Mouse (Mus musculus) megakaryocyte-erythroid progenitor cell, adult 5-6 weeks (primary cell): ENCODE data around the gene Lypd6. TPM values are rescaled to one million over a fixed set of nuclear protein-coding genes. Genes with fewer than 3 reads are reported as not detected.

Source experiments
- ATAC-seq: replicated peaks from 2 replicates; pipeline ENCODE4 v1.8.0; 2016; ENCODE audit warnings: mild to moderate bottlenecking, inconsistent platforms; ENCODE audit not compliant: severe bottlenecking, poor library complexity, low FRiP score, low TSS enrichment
- total RNA-seq, 2 experiments: library from RNA; stranded (forward) in 1 of 2; stranded (reverse) in 1 of 2; fragments of 200-1000, 215-1000 nt in 1 of 2; fragments of >200 nt in 1 of 2; fragmentation: Nextera tagmentation in 1 of 2; gene quantifications; 2 replicates each; pipeline ENCODE4 v1.2.3; 2014 to 2017

The Lypd6 gene
- total RNA-seq, 2 experiments from 2014 or later: not detected

GRCm38 (mm10) chr2:50105590-50105989 is 39.4 kb downstream of the Lypd6 start:
- no peak for ATAC-seq

- no peak for ATAC-seq
Observed at GRCm38 (mm10) chr2:50105992-50106391, 39.8 kb downstream of the Lypd6 start.

DNA sequence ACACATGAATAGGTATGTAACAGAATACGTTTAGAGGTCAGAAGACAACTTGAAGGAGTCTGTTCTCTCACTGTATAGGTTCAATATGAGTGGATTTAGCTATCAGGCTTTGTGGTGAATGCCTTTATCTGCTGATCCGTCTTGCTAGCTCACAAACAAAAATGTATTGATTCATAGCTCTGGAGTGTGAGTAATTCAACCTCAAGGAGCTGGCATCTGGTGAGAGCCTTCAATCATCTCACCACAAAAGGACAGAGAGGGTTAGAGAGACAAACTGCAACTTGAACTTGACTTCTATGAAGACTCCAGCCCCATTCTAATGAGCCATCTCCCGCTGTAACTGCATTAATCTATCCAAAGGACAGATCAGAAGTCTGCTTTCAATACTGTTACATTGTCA is 40.6 kb downstream of the Lypd6 start:
- ATAC-seq: no peak

- no peak for ATAC-seq
Observed at GRCm38 (mm10) chr2:50110167-50110566, 43.9 kb downstream of the Lypd6 start.

DNA sequence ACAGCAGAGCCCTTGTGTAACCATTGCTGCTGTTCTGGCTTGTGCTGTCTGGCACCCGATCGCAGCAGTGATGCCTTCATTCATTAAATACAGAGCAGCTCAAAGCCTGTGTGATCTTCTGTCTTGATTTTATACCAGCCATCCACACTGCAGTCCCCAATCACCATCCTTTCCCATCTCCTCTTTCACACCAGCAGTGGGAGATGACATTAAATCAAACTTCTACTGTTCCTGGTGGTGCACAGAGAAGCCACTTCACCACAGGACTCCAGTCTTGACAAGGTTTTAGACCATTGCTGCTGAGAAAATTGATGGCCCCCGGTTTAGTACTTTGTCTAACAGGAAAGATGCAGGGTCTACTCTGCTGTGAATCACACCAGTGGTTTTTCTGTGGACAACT is 44.9 kb downstream of the Lypd6 start:
- no peak for ATAC-seq

- ATAC-seq: 0 out of 2 replicates have a peak, but pooled peaks have one; percentile 59
Observed at GRCm38 (mm10) chr2:50111609-50112008, 45.4 kb downstream of the Lypd6 start.

DNA sequence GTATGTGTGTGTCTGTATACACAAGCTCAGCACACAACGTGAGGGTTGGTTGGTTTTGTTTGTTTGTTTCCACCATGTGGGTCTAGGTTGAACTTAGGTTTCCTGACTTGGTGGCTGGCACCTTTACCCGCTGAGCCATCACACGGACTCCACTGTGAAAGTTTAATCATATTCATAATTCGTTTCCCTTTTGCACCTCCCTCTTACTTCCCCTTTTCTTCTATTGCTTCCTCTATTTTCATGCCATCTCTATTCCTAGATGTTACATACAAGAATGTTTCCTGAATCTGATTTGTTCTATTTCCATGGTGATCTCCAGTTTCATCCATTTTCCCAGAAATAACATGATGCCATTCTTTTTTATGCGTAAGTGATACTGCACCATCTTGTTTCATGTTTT is 46.2 kb downstream of the Lypd6 start:
- ATAC-seq: no peak

DNA sequence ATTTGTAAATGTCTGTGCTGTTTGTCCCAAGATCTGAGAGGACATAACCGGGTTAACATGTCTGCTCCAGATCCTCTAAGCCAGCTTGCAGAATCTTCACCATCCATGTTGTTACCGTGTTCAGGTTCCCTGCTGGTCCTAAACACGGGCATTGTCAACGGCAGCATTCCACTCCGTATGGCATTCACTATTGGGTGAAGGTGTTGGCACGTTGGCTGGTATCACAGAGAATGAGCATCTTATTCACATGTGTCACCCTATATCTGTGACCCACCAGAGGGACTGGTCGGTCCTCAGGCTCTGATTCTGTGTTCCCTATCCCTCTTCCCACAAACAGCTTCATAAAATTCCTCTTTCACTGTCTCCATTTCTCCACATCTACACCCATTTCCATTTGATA is 52.9 kb downstream of the Lypd6 start:
- ATAC-seq: no peak

DNA sequence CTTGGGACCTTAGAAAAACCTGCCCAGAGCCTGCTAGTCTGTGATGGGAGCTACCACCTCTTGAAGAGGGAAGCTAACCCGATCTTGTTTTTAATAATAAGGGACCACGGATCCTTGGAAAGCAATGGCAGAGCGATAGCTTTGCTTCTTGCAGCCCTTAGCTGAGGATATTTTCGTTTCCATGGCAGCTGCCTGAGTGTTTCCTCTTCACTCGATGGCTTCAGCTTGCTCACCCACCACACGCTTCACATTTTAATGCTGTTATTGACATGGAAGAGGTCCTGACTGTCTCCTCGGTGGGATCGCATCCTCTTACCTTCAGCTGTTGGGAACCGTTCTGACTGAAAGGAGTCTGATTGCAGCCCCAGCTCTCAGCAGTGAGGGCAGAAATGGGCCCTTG is 54.6 kb downstream of the Lypd6 start:
- ATAC-seq: no peak

GRCm38 (mm10) chr2:50123376-50123775 is 57.1 kb downstream of the Lypd6 start:
- no peak for ATAC-seq

DNA sequence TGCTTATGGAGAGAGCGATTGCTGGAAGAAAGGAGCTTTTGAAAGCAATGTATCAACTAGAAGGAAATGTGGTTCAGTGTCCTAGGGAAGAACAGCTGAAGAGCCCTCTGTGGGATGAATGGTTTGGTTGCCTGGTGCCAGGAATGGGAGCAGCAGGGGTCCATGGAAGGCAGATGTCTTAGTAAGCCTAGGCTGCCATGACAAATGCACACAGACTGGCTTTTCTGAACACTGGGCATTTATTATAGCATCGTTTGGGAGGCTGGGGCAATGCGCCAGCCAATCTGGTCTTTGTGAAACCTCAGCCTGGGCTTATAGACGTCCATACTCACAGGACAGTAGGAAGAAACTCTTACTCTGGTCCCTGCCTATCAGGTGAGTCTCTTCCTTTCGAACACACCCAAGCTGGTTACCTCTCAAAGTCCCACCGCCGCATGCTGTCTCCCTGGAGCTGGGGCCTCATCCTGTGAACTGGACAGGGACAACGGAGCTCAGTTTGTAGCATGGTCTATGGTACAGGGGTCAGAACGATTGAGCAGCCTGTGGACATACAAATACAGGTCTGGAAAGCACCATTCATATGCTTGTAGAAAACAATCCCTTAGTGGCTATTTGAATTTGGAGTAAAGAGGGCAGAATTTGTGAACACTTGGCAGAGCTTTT is 61.4 kb downstream of the Lypd6 start:
- ATAC-seq: no peak

- no peak for ATAC-seq
Observed at GRCm38 (mm10) chr2:50128322-50129277, 62.4 kb downstream of the Lypd6 start.

- no peak for ATAC-seq
Observed at GRCm38 (mm10) chr2:50130674-50131073, 64.4 kb downstream of the Lypd6 start.

DNA sequence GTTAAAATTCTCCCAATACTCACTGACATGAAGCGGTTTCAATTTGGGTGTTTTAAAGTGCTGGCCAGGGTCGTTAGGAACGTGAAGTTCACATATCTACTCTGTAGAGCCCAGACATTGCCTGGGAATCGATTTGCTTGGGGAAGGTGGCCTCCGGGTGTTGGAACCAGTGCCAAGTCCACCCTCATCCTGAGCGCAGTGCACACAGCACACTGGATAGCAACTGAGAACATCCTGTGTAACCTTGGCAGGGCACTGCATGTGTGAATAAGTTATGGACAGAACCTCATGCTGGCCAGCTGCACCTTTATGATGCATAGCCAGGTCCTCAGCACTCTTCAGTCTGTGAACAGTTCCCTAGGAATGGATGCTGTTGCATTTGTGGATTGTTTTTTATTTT is 77.4 kb downstream of the Lypd6 start:
- no peak for ATAC-seq

DNA sequence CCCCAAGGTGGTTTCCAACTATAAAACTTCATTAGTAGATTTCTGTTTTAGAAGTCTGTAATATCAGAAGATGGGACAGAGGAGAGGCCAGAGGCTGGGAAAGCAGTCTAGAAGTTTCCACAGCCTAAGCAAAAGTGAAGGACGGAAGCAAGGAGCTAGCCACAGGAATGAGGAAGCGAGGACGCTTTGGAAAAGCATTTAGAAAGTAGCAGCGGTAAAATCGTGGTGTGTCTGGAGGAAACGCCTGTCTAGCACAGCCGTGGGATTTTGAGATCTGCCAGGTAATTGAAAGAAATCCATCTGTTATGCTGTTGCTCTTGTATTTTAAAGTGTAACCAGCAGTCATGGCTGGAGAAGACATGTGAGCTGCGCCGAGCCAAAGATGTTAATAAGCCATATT is 81.1 kb downstream of the Lypd6 start:
- no peak for ATAC-seq

GRCm38 (mm10) chr2:50149257-50150202 is 83.3 kb downstream of the Lypd6 start:
- no peak for ATAC-seq

DNA sequence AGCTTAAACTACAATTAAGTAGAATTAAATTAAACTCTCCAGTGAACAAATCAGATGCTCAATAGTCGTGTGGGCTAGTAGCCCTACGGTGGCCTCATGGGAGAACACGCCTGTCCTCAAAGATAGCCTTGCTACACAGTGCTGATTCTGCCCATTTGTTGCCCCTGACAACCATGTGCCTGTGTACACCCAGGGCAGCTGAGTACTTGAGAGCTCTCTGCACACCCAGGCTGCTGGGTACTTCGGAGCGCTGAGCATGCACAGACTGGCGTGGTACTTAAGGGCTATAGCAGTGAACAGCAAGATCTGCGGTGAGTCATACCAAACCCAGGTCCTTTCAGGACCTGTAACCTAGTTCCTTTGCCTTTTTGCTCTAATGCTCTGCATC is 84.0 kb downstream of the Lypd6 start:
- no peak for ATAC-seq

- no peak for ATAC-seq
Observed at GRCm38 (mm10) chr2:50150816-50151215, 84.6 kb downstream of the Lypd6 start.

DNA sequence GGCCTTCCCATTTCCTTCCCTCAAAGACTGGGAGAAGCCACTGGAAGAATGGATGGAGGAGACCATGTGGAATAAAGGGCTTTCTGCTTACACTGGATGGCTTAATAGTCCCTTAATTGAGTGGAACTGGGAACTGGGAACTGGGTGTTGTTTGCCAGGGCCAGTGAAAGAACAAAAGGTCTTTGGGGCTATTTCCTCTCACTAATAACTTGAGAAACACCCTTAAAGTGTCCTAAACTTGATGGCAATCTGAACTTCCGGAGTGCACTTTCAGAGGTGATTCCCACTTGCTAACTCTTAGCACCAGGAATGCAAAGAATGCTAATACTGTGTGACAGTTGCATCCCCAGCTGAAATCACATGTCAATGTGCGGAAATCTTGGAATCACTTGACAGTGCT is 85.2 kb downstream of the Lypd6 start:
- no peak for ATAC-seq

DNA sequence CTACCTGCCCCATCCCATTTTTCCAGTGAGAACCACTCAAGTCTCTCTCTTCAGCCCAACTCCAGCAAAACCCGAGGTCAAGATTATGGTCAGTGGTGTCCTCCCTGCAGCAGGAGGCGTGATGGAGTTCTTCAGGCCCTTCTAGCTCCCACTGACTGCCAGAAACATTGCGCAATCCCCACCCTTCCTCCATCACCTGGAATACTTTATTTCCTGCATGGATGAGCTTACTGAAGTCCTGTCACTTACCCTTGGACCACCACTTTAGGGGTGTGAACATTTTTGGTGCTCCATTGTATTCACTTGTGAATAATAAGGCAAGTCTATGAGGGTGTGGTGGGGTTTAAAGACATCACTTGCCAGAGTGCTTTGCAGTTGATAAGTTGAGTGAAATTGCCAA is 85.7 kb downstream of the Lypd6 start:
- no peak for ATAC-seq
